Mouse (Mus musculus) lung, postnatal 0 days (tissue): ENCODE measurements around the gene Asb16.

Experiments
- CTCF ChIP-seq: IDR thresholded peaks from 2 replicates; pipeline ENCODE4 v1.5.1; 2016; ENCODE audit warnings: antibody characterized with exemption, mild to moderate bottlenecking
- EP300 ChIP-seq: IDR thresholded peaks from 2 replicates; pipeline ENCODE4 v1.6.1; 2016; ENCODE audit warnings: antibody characterized with exemption, mild to moderate bottlenecking, control low read depth

- TF ChIP-seq CTCF: no peak
- TF ChIP-seq EP300: no peak
These were observed 1.8 kb upstream of the Asb16 start for GRCm38 (mm10) chr11:102266631-102267355.
